Mouse (Mus musculus): Measurements from ENCODE around the gene Dpp7.
A peak's percentile ranks its signal among the peaks of the same experiment; 100 is the strongest.

The Dpp7 gene

DNA sequence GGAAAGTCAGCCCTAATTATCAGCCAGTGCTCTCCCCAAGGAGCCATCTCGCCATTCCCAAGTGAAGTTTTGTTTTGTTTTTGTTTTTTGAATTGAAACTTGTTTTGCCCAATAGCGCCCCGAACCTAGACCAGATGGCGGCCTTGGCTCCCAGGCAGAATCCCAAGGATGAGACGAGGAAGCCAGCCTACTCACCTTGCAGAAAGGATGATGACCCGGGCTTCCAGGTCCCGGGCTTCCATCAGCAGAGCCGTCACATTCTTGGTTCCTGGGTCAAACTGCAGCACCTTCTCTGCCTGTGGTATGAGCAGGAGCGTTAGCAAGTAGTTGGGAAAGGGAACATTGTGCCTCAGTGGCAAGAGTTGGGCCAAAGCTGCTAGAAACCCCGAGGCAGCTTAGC is 46.0 kb downstream of the Dpp7 start:
- no peak for DNase-seq

DNA sequence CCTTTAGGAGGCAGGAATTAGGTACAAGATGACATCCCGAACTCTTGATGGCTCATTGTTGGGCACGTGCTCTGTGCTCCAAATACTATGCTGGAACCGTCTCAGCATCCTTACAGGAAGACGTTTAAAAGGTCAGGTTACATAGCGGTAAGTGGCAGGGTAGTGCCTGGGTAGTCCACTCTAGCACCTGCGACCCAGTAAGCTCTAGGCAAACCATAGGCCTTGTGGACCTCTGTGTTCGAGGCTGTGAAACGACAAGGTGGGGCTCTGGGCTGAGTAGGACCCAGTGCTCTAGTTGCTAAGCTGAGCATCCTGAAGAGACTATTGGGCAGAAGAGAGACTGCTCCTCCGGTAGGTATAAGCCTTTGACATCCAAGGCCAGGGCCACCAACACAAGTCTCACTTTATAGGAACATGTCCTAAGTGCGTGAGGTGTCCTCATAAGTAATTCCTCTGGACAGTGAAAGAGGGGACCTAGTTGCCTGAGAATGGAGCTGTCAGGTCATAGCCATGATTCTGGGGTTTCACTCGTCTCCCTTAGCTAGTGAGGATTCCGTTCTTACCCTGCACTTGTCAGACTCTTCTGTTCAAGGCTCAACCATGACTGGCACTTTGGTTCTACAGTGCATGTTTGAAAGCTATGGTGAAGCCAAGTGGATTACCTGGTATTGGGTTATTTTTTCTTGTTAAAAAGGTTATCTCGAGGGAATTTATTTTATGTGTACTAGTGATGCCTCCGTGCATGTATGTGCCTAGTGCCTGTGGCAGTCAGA is 50.4 kb downstream of the Dpp7 start:
- no peak for DNase-seq

DNA sequence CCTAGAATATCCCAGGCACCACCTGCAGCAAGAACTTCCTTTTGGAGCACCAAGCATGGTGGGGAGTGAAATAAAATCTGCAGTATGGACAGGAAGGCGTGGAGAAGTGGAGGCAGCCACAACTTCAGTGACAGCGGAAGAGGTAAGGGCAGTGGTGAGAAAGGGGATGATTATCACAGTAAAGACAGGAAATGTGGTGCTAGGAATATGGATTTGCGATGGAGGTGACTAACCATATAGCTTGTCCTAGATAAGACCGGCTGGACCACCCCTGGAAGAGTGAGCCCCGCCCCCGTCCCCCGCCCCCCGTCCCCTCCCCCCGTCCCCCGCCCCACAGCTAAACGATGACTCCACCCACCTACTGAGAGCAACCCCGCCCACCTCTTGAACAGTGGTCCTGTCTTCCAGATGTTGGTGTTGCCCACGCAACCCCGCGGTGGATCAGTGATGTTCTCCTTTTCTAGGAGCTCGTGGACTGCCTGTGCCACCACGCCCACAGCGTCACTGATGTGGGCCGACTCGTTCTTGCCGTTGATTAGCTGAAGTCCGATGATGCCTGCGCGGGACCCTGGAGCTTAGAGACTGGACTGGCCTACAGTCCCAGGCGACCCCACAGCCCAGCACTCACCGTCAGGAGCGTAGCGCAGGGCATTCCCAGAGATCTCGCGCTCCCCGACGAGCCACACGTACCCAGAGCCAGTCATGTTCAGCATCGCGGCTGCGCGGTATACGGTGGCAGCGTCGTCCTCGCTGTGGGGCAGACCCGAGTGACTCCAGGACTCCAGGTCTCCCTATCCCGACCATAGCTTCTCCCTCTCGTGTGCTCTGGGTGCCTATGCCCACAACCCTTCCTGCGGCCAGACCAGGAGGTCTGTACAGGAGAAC is 51.3 kb downstream of the Dpp7 start:
- peak in 1 of 2 experiments; percentile 40 for DNase-seq

DNA sequence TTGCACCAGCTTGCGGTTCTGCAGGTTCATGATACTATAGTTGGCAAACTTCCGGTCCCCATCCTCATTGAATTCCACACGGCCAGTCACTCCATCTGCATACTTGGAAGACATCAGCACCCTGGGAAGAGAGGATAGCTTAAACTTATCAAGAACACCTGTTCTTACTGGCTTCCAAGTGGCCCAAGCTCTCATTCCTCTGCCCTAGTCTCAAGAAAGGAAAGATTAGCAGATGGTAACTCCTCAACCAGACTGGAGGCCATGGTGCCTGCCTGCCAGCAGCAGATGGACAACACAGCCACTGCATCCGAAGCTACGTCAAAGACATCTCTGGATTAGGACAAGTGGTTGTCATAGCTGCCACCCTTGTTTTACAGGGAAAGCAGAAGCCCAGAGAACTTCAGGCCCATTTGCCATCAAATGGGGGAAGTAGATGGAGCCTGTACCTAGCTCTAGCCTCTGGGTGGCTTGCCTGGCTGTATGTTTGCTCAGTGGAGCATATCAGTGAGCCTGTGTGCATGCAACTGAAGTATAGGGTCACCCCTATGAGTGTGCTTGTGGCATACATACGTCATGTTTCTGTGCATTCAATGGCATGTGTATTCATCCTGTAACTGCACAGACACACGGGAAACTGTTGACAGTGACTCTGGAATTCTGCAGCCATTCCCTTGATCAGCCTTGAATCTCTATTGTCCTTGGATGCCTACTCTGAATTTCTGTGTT is 52.1 kb downstream of the Dpp7 start:
- DNase-seq: no peak

DNA sequence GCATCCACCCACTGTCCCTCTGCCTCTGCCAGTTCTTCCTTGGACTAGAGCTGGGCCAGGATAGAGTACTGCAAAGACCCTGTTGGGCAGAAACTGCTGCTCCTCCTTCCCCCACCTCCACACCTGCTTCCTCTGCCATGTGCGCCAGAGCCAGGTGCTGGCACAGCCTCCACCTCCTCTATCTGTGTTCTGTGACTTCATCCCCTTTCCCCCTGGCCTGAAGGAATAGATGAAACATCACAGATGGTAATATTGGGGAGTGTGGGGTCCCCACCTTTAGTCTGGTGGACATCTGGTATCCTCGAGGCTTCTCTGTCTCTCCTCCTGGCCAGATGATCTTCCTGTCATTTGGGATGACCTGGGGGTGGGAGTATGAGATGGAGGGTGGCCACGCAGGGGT is 52.7 kb downstream of the Dpp7 start:
- DNase-seq: no peak
